Mouse (Mus musculus) liver (tissue): ENCODE measurements at regions not wholly inside any gene's neighbourhood (a gene's known extent, or its start where the extent isn't known, plus 50 kb on each side); places are given as distances from the start of the nearest gene placed in this dataset.

Source experiments
- DNase-seq: peaks from one replicate; pipeline ENCODE4 v3.0.0-alpha.2; 2020; ENCODE audit warnings: mixed read lengths

GRCm38 (mm10) chr14:60439106-60439505 lies 66.0 kb downstream of the Amer2 start:
- no peak for DNase-seq

DNA sequence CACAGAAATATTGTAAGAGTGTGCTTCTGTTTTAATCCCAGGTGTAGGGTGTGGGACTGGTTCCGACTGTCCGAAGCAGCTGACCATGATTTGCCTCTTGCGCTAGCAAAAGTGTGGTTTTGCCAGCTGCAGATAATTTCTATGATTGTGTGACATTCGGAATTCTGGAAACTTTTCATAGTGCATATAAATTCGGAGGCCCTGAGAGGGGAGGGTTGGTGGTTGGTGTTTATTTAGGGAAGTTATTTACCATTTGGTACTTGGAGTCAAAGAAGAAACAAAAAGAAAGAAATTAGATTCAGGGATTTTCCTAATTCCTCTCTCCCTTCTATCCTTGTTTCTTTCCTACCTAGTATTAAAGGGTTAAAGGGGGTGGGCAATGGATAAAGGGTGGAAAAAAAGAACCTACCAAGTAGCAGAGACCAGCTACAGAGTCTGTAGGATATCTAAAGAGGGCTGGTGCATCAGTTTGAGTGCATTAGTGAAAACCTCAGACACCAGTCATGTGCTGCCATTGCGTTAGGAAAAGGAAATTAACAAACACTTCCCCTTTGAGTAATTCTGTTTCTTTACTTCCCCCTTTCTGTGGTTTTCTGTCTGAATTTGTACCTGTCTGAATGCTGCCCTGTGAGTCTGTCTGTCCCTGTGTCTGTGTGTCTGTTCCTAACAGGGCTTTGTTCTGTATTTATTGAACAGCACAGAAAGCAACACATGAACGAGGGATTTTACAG lies 70.9 kb downstream of the Amer2 start:
- no peak for DNase-seq

- DNase-seq: no peak
These were observed 71.5 kb downstream of the Amer2 start for GRCm38 (mm10) chr14:60444552-60444937.

GRCm38 (mm10) chr14:60446037-60446436 lies 73.0 kb downstream of the Amer2 start:
- no peak for DNase-seq

DNA sequence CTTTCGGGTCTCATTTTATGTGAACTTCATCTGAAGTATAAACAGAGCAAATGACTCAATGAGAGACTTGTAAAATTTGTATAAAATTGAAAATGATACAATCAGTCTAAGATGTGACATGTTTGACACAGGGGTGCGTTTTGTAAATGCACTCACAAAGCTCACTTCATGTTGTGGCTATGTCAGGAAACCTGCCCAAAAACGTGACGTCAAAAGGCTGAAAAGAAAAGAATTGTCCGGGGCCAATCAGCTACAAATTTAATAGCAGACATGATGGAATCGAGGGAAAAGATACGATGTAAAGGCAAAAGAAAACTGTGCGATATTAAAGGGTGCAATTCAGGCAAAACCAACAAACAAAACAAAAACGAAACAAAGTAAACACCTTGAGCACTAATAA lies 78.2 kb downstream of the Amer2 start:
- no peak for DNase-seq

DNA sequence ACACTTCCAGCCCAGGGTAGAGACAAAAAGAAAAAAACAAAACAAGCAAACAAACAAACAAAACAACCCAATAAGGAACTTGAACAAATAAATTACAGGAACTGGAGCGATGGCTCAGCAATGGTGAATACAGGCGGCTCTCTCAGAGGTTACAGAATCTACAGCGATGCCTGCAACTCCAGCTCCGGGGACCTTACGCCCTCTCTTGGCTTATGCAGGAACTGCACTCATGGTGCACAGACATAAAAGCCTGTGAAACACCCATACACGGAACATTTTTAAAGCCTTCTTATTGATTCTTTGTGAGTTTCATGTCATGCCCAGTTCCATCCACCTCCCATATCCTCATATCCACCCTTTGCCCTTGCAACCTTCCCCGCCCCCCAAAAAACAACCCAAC lies 78.6 kb downstream of the Amer2 start:
- DNase-seq: no peak

GRCm38 (mm10) chr14:60456767-60457166 lies 83.7 kb downstream of the Amer2 start:
- DNase-seq: no peak

DNA sequence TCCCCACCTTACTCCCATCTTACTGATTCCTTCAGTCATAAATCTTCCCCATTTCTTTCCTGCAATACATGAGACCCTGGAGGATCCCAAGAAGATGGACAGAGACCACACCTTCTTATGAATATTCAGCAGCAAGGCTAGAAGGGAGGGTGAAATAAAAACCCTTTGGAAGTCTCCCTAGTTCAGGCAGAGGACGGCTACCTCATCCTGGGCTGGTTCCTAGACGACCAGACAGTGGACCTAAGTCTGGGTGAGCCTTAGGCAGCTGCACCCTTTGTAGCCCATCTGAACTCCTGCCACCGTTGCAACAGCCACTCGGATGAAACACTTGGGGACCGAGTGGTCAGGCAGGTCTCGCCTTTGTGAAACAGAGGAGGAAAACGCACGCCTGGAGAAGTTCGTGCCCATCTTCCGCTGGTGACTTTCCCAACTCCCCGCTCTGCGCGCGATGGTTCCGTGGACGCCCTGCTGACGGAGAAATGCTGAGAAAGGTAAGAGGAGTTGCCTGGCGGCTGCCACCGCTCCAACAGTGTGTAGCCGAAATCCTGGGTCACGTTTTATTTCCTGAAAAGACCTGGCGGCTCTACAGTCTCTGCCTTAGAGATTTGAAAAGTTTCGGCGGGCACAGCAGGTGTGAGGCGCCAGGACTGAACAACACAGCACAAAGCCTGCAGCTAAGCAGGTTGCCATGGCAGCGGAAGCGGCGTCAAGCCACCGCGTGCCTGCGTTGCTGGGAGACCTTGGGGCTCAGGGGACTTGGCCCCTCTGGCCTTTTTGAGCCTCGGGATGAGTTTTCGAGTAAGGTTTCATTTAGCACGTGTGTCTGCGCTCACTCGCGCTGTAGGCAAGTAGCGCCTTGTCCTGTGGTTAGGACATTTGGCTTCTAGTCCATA lies 112.2 kb downstream of the Amer2 start:
- DNase-seq: peak; percentile 37

DNA sequence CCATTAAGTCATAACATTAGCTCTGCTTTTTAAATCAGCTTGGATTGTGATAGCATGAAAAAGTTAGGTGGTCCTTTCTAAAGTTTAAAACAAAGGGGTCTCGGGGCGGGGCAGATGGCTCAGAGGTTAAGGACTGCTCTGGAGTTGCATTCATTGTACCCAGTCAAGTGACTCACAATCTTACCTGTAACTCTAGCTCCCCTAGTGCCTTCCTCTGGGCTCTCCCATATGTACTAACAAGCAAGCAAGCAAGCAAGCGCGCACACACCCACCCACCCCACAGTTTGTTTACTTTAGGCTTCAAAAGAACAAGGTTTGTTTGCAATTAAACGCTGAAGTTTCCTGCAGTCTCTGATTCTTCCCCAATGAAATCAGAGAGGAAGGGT lies 112.8 kb downstream of the Amer2 start:
- DNase-seq: peak; percentile 7

DNA sequence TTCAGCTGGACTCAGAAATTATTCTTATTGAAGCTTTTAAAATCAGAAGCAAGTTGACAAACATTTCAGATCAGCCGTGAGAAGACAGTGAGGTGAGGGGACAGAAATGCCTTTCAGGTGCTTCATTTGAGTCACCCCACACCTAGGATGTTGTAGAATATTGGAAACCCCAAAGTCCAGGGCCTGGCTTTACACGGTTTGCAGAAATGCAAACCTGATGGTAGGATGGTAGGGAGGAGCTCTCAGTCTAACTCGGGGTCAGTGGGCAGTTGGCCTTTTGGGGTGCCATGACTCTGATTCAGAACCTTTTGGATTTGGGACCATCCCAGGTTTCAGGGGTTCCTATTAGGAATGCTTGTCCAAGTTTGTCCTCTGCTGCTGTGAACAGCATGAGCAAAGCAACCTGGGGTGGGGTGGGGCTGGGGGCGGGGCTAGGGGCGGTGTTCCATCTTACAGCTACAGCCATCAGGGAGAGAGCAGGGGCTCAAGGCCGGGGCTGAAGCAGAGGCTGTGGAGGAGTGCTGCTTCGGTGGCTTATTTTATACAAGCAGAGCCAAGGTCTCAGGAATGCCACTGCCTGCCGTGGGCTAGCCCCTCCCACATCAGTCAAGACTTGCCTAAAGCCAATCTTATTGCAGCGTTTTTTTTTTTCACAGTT lies 113.3 kb downstream of the Amer2 start:
- DNase-seq: peak; percentile 23

DNA sequence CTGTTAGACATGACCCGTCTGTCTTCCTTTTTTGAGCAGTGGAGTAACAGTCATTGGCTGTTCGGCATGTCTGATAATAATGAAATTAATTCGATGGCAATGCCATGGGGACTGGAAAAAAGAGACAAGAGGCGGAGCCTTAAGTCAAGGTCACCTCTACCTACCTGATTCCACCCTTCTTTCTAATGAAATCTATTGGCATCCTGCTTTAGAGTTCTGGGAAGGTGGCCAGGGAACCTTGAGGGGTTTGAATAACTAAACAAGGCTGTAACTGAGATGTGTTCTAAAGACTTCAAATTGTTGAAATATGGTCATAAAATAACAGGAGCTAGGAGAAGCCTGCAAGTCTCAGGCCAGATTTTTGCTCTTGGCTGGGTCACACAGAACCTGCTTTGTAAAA lies 116.1 kb downstream of the Amer2 start:
- no peak for DNase-seq

GRCm38 (mm10) chr14:60490886-60491285 lies 117.8 kb downstream of the Amer2 start:
- no peak for DNase-seq

DNA sequence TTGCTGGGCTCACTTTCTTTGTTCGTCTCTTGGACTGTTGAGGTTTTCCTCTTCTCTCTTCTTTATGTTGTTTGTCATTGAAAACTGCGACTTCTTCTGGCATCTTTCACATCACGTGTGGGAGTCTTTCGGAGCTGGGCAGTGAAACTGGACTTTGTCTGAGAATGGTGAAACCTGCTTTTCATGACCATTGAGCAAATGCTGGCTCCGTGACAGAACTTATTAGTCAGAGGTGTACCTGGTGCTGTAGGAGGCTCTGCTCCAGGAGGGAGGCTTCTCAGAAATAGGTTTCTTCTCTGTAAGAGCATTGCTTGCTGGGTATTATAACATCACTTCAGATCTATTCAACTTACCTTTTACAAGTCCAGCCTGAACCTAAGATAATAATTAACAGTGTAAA lies 122.4 kb downstream of the Amer2 start:
- no peak for DNase-seq

GRCm38 (mm10) chr14:60502552-60502951 lies 129.5 kb downstream of the Amer2 start:
- no peak for DNase-seq

- DNase-seq: no peak
These were observed 128.7 kb upstream of the Spata13 start for GRCm38 (mm10) chr14:60505066-60505465.

DNA sequence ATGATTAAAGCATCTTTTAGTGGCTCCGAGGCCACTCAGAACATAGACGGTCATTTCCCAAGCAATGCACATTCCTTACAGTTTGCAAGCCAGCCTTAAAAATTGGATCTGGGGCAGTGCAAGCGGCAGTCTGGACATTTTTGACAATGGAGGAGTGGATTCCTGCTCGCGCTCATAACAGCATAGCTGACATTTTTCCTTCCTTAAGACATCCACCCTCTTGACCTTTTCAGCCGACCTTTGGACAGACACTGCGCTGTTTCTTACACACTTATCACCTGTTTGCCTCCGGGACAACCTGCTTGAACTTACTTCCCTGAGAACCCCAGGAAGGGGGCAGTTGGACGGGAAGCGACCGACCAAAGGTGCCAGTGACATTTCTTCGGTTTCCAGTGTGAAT lies 127.5 kb upstream of the Spata13 start:
- no peak for DNase-seq

DNA sequence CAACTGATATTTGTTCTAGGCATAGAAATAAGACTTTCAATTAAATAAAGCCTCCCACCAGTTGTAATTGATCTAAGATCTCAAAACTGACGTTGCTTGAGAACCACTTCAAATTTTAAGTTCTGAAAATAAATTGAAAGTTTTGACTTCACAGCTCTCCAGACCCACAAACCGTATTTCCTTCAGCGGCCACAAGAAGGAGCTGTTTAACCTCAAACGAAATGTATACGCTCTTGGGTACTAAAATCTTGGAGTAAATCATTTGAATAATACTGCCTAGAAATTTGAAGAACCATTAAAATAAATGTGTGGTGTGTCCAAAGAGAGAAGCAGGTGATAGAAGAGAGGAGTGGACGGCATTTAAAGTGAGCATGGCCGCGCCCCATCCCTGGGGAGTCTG lies 120.2 kb upstream of the Spata13 start:
- DNase-seq: peak; percentile 23

GRCm38 (mm10) chr14:60515094-60515786 lies 118.6 kb upstream of the Spata13 start:
- DNase-seq: no peak

GRCm38 (mm10) chr14:60517891-60518290 lies 115.9 kb upstream of the Spata13 start:
- no peak for DNase-seq

DNA sequence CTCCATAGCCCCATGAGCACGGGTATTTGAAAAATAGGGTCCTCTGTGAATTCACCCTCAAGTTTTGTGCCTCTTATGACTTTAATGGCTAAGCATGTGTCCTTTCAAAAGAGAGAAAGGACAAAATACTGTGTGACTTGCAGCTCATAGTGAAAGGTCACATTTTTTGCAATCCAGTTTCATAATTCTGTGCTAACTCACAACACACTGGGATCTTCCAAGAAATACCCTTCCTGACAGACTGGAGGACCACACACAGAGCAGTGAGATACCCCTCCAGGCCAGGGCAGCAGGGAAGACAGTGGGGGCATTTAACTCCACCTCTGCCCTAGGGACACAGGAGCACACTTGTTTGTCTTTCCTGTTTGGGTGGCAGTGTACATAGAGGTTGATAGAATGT lies 110.8 kb upstream of the Spata13 start:
- no peak for DNase-seq

DNA sequence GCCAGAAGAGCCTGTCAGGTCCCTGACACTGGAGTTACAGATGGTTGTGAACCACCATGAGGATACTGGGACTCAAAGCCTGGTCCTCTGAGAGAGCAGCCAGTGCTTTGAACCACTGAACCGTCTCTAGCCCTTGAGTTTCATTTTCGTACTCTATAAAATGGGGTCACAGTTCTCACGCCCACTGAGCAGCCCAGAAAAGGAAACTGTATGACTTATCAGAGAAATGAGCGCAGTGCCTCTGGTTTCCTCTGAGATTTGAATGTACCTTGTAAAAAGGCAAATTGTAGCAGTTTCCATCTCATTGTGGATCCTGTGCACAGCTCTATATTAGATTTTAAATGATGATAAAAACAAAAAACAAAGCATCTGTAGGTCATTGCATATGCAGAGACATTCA lies 108.9 kb upstream of the Spata13 start:
- DNase-seq: no peak

DNA sequence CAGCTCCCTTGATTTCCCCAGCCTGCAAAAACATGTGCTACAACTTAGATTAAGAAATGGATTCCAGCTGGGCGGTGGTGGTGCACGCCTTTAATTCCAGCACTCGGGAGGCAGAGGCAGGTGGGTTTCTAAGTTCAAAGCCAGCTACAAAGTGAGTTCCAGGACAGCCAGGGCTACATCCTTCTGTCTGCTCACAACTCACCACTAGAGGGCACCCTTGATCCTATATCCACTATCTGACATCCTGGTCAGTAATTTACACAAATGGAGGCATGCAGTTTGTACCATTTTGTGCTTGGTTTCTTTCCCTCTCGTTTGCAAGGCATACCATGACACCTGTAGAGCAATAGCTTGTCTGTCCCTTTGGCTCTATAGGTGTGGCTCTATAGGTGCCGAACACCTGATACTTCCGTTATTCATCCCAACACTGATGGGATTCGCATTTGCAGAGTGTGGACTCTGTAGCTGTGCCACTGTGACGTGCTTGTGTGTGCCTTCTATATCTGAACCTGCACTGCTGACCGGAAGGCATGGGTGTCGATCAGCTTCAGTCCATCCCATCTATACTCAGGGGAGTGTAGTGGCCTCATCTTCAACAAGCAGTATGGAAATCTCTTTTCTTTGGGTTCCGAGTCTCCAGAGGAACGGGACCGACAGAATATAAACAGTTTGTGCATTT lies 108.4 kb upstream of the Spata13 start:
- peak; percentile 69 for DNase-seq

GRCm38 (mm10) chr14:60525979-60526378 lies 107.8 kb upstream of the Spata13 start:
- no peak for DNase-seq
